Mouse (Mus musculus) cerebellum, adult 2 months (tissue): ENCODE measurements around the gene Kcnj10. TPM values are rescaled to one million over a fixed set of nuclear protein-coding genes. Genes with fewer than 3 reads are reported as not detected.

Source experiments
- DNase-seq, 2 experiments: peaks; one replicate each; pipeline ENCODE4 v3.0.0; 2021
- H3K27ac ChIP-seq: fragments of 200-500 bp; 2 replicates; pipeline ENCODE4 v1.5.1; 2012; ENCODE audit warnings: low read length, control low read depth, inconsistent platforms; ENCODE audit not compliant: insufficient read depth
- H3K27me3 ChIP-seq: fragments of 200-500 bp; 2 replicates; pipeline ENCODE4 v1.6.1; 2012; ENCODE audit warnings: inconsistent platforms, mild to moderate bottlenecking, low read length, moderate library complexity; ENCODE audit not compliant: control insufficient read depth, insufficient read depth
- H3K4me1 ChIP-seq: fragments of 200-500 bp; 2 replicates; pipeline ENCODE4 v1.6.1; 2011; ENCODE audit warnings: low read length; ENCODE audit not compliant: control insufficient read depth, insufficient read depth
- H3K4me3 ChIP-seq: fragments of 200-500 bp; replicated peaks from 2 replicates; pipeline ENCODE3; 2011; ENCODE audit warnings: mild to moderate bottlenecking, low read depth, low read length, control low read depth; ENCODE audit not compliant: insufficient read depth
- CTCF ChIP-seq: fragments of 200-500 bp; IDR thresholded peaks from 2 replicates; pipeline ENCODE4 v1.5.1; 2011; ENCODE audit warnings: low read depth, mild to moderate bottlenecking, control low read depth, low read length, moderate library complexity, borderline replicate concordance; ENCODE audit not compliant: insufficient read depth
- POLR2A ChIP-seq: fragments of 200-500 bp; IDR thresholded peaks from 2 replicates; pipeline ENCODE4 v1.6.1; 2011; ENCODE audit warnings: low read length, control low read depth, borderline replicate concordance; ENCODE audit not compliant: insufficient read depth
- WGBS: fragments of 180-500 bp; shearing (Covaris S2); methylation state at CpG from one replicate; pipeline ENCODE4 v1.1.7; 2018; 5-methylcytosine and 5-hydroxymethylcytosine counted together
- polyA plus RNA-seq: library from polyadenylated mRNA; depleted of rRNA; stranded (reverse); fragments of >200 nt; gene quantifications from 2 replicates; pipeline ENCODE4 v1.2.3, GENCODE M21; 2012

Kcnj10 gene
- polyA plus RNA-seq, 1 experiment, result 174 TPM

DNA sequence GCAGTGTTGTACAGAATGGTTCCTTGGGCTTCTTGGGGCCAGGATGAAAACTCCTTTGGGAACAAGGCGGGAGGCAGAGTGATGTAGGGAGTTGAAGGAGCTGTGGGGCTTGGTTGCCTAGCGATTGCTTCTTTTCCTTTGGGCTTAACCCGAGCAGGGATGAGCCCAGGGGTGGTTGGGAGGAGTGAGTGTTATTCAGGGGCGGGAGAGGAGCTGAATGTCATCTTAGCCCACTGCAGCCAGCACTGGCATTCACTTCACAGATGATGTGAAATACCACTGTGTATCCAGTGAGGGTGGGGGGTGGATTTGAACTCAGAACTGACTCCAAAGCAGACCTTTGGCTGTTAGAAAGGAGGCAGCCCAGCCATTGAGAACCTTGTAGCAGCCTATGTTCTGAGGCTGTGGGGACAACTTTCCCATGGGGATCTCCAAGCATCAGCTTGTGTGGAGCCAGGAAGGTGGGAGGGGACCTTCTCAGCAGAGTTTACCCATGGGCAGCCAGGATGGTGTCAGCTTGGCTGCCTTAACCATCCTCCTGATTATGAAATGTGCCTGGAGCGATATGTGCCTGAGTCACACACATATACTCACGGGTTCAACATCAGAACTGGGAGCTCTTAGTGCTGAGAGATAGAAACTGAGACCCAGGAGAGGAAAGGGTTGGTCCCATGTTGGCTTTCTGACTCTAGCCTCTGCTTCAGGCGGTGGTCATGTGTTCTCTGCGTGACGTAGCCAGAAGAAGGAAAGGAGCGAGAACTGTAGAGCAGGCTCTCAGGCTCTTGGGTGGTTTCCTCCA, 27.2 kb upstream of the Kcnj10 start:
- WGBS, result 16% methylated on average over 10 of the region's 10 CpGs
- Histone ChIP-seq H3K27ac (peak overlapping the region; percentile 69), H3K4me1 (peaks cover 43% of the 10 kb centered on the region), H3K27me3 (no peaks in the 10 kb centered on the region), H3K4me3 (peak overlapping the region; percentile 89)
- peak; percentile 41 to 48 for DNase-seq
- TF ChIP-seq POLR2A, result no peak
- TF ChIP-seq CTCF, result no peak

DNA sequence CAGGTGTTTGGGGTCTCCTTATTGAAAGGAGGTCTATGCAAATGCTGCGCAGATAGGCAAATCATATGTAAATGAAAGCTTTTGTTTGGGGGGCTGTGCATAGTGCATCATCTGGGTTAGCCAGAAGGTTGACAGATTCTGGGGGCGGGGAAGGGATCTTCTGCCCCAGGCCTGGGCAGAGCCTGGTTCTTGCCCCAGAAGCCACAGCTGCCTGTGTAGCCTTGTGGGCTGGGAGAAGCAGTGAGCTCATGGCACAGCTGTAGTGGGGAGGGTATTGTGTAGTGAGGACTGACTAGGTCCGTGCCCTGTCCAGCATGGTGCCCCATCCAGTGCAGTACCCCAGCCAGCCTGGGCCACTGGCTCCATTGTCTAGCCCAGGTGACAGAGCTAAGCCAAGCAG, 26.1 kb upstream of the Kcnj10 start:
- Histone ChIP-seq H3K27me3 (no peaks in the 10 kb centered on the region), H3K4me1 (peaks cover 47% of the 10 kb centered on the region), H3K4me3 (no peak overlapping the region), H3K27ac (no peak overlapping the region)
- TF ChIP-seq CTCF (no peak), POLR2A (no peak)
- 32% methylated on average over 3 of the region's 3 CpGs for WGBS
- DNase-seq, result peak in 1 of 2 experiments; percentile 27

DNA sequence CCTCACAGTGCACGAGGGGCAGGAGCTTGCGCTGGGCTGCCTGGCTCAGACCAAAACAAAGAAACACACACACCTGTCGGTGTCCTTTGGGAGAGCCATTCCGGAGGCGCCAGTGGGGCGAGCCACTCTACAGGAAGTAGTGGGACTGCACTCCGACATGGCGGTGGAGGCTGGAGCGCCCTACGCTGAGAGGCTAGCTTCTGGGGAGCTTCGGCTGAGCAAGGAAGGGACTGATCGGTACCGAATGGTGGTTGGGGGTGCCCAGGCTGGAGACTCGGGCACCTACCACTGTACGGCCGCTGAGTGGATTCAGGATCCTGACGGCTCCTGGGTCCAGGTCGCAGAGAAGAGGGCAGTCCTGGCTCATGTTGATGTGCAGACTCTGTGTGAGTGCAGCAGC, 23.6 kb upstream of the Kcnj10 start:
- TF ChIP-seq POLR2A (0 out of 2 replicates have a peak, but pooled peaks have one; percentile 16), CTCF (no peak)

DNA sequence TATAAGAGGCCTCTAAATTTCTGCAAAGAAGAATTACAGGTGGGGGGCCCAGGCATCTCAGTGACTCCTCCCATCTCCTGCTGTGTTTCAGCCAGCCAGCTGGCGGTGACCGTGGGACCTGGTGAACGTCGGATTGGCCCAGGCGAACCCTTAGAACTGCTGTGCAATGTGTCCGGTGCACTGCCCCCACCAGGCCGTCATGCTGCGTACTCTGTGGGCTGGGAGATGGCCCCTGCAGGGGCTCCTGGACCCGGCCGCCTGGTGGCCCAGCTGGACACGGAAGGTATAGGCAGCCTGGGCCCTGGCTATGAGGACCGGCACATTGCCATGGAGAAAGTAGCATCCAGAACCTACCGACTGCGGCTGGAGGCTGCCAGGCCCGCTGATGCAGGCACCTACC, 23.1 kb upstream of the Kcnj10 start:
- peaks cover 65% of the 10 kb centered on the region for H3K4me1 ChIP-seq
- H3K27ac ChIP-seq, result peak overlapping the region; percentile 84
- no peaks in the 10 kb centered on the region for H3K27me3 ChIP-seq
- TF ChIP-seq POLR2A, result 0 out of 2 replicates have a peak, but pooled peaks have one; percentile 4
- no peak for TF ChIP-seq CTCF
- peak; percentile 69 to 74 for DNase-seq
- H3K4me3 ChIP-seq, result no peak overlapping the region
- 8% methylated on average over 15 of the region's 15 CpGs for WGBS

More for the DNA sequence above, 23.6 kb upstream of the Kcnj10 start:
- Histone ChIP-seq H3K4me3 (no peak overlapping the region), H3K27me3 (no peaks in the 10 kb centered on the region), H3K27ac (peak overlapping the region; percentile 44; the same call in 1 of the 2 replicates), H3K4me1 (peaks cover 60% of the 10 kb centered on the region)
- 46% methylated on average over 18 of the region's 18 CpGs for WGBS
- DNase-seq, result peak; percentile 38 to 60

DNA sequence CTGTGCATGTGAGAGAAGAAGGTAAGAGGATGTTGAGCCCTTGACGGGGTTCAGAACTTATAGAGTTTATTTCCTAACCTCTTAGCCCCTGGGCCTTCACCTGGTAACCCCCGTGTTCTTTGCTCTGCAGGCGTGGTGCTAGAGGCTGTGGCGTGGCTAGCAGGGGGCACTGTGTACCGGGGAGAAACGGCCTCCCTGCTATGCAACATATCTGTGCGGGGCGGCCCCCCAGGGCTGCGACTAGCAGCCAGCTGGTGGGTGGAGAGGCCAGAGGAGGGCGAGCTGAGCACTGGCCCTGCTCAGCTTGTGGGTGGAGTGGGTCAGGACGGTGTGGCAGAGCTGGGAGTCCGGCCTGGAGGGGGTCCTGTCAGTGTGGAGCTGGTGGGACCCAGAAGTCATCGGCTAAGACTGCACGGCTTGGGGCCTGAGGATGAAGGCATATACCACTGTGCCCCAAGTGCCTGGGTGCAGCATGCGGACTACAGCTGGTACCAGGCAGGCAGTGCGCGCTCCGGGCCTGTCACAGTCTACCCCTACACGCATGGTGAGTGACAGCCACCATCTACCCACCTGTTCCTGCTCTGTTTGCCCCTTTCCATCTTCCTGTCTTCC, 22.5 kb upstream of the Kcnj10 start:
- peak; percentile 49 to 66 for DNase-seq
- Histone ChIP-seq H3K27me3 (no peaks in the 10 kb centered on the region), H3K4me1 (peaks cover 65% of the 10 kb centered on the region), H3K4me3 (no peak overlapping the region), H3K27ac (peak overlapping the region; percentile 84)
- WGBS, result 19% methylated on average over 19 of the region's 19 CpGs
- TF ChIP-seq CTCF (no peak), POLR2A (no peak)

DNA sequence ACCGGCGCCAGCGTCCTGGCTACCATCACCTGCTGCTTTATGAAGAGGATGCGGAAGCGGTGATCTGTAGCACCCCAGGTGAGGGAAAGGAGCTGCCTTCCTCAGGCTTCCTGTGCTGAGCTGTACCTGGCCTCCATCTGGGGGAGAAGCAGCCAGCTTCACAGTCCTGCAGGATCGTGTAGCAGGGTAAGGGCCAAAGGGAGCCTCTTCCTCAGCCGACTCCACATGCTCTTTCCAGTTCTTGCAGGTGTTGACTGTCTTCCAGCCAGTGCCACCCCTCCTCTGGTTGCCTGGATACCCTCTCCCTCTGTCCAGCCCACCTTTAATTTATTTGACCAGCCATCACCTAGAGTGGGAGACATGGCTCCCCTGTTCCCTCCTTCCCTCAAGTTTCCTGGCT, 21.7 kb upstream of the Kcnj10 start:
- Histone ChIP-seq H3K27me3 (no peaks in the 10 kb centered on the region), H3K27ac (peak overlapping the region; percentile 66), H3K4me1 (peaks cover 60% of the 10 kb centered on the region), H3K4me3 (no peak overlapping the region)
- no peak for TF ChIP-seq CTCF
- peak; percentile 3; the same call in 1 of the 2 replicates for TF ChIP-seq POLR2A
- WGBS, result 8% methylated on average over 7 of the region's 7 CpGs
- peak in 1 of 2 experiments; percentile 63 for DNase-seq

DNA sequence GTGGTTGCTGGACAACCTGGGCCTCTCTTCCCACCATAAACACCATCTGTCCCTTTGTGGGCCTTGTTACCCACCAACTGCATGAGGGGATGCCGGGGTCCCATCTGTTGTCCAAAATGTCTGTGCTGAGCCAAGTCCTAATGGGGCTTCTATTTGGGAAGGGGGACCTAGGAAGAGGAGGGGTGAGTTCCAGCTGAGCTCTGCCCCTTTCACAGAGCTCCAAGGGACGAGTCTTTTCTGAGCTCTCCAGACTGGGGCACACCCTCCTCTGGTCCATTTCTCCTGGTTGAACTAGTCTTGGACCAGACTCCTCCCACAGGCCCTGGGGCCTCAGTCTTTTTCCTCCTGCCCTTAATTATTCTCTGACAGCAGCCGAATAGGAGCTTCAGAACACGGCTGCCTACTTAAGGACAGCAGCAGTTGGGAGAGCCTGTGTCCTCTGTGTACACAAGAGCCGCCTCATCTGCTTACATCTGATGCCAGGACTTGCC, 21.0 kb upstream of the Kcnj10 start:
- Histone ChIP-seq H3K27me3 (no peaks in the 10 kb centered on the region), H3K4me3 (no peak overlapping the region), H3K4me1 (peaks cover 61% of the 10 kb centered on the region), H3K27ac (peak overlapping the region; percentile 41; the same call in 1 of the 2 replicates)
- peak in 1 of 2 experiments; percentile 48 for DNase-seq
- TF ChIP-seq POLR2A (no peak; the same call in 1 of the 2 replicates), CTCF (no peak)
- WGBS, result 4% methylated on average over 5 of the region's 5 CpGs
